8 mouse cellular contexts compared by ENCODE assay signal in genomic region chr14:21136906-21137305, GRCm38 (mm10).
A peak's percentile ranks its signal among the peaks of the same experiment; 100 is the strongest.
DNase-seq lines count a peak whose midpoint lies in the region; ATAC-seq and TF ChIP-seq lines count a peak whose summit lies in the region.

No protein-coding gene starts in this region.

- H3K4me1 ChIP-seq in heart, embryonic 11.5 days (ENCODE audit: control insufficient read depth, insufficient read depth, low read length): no peaks in the 10 kb centered on the region
- H3K4me1 ChIP-seq in liver, postnatal 0 days (ENCODE audit: insufficient read depth): no peaks in the 10 kb centered on the region

- no peak overlapping the region for H3K4me2 ChIP-seq in heart, embryonic 11.5 days
- H3K4me2 ChIP-seq in liver, postnatal 0 days (ENCODE audit: low read depth, low read length): no peak overlapping the region

- peak; percentile 93 for TF ChIP-seq CTCF in liver, postnatal 0 days (IDR thresholded peaks at IDR 0.05; ENCODE audit: low read depth)

- WGBS in heart, embryonic 11.5 days (ENCODE audit: insufficient replicate concordance): 36% methylated on average over 1 of the region's 1 CpGs
- WGBS in liver, postnatal 0 days (ENCODE audit: insufficient replicate concordance): 51% methylated on average over 1 of the region's 1 CpGs

- H3K27ac ChIP-seq in heart, embryonic 11.5 days (ENCODE audit: low read depth, low read length): no peak overlapping the region
- H3K27ac ChIP-seq in liver, postnatal 0 days (ENCODE audit: low read depth): no peak overlapping the region

- H3K27me3 ChIP-seq in heart, embryonic 11.5 days (ENCODE audit: control insufficient read depth, insufficient read depth, low read length): no peaks in the 10 kb centered on the region
- no peaks in the 10 kb centered on the region for H3K27me3 ChIP-seq in liver, postnatal 0 days (ENCODE audit: insufficient read depth, low read length)

- no peak overlapping the region for H3K9ac ChIP-seq in heart, embryonic 11.5 days (ENCODE audit: low read depth, low read length)
- H3K9ac ChIP-seq in liver, postnatal 0 days (replicated peaks): no peak overlapping the region

- DNase-seq in heart, adult 8-10 months (ENCODE audit: low spot score): peak; percentile 67
- peak; percentile 79 for DNase-seq in Muller cell, postnatal 12 days (ENCODE audit: inconsistent ontology term)
- peak; percentile 84 for DNase-seq in cerebellum, adult 9-10 months
- DNase-seq in forelimb bud, embryonic 11.5 days (ENCODE audit: low read depth, low spot score): peak; percentile 78
- DNase-seq in kidney, postnatal 14 days: peak; percentile 77
- DNase-seq in liver, postnatal 0 days: peak; percentile 42
- DNase-seq in retina, postnatal 7 days (ENCODE audit: low read depth, low spot score): peak; percentile 51

- H3K36me3 ChIP-seq in heart, embryonic 11.5 days (ENCODE audit: control insufficient read depth, insufficient read depth, low read length): no peaks in the 10 kb centered on the region
- H3K36me3 ChIP-seq in liver, postnatal 0 days (replicated peaks; ENCODE audit: insufficient read depth, low read length): no peaks in the 10 kb centered on the region

- TF ChIP-seq EP300 in liver, postnatal 0 days (IDR thresholded peaks at IDR 0.05; ENCODE audit: low read depth): no peak

- H3K4me3 ChIP-seq in heart, embryonic 11.5 days (ENCODE audit: low read depth, low read length): no peak overlapping the region
- no peak overlapping the region for H3K4me3 ChIP-seq in liver, postnatal 0 days (ENCODE audit: low read depth, low read length)

- ATAC-seq in heart, embryonic 11.5 days (replicated peaks; ENCODE audit: insufficient number of reproducible peaks, low FRiP score, low TSS enrichment): no peak
- no peak for ATAC-seq in liver, postnatal 0 days

- no peaks in the 10 kb centered on the region for H3K9me3 ChIP-seq in heart, embryonic 11.5 days (replicated peaks; ENCODE audit: control insufficient read depth, low read length)
- no peaks in the 10 kb centered on the region for H3K9me3 ChIP-seq in liver, postnatal 0 days (ENCODE audit: low read length)
